Mouse (Mus musculus) CD4-positive naive resting alpha-beta T cell, adult 57 days (primary cell): ENCODE measurements around the gene Rftn1. TPM values are rescaled to one million over a fixed set of nuclear protein-coding genes. Genes with fewer than 3 reads are reported as not detected.

ENCODE experiments used
- total RNA-seq: library from RNA; stranded (reverse); gene quantifications from one replicate; pipeline ENCODE4 v1.2.4, GENCODE M21; 2023

Gene Rftn1
- total RNA-seq = 84.5 TPM

DNA sequence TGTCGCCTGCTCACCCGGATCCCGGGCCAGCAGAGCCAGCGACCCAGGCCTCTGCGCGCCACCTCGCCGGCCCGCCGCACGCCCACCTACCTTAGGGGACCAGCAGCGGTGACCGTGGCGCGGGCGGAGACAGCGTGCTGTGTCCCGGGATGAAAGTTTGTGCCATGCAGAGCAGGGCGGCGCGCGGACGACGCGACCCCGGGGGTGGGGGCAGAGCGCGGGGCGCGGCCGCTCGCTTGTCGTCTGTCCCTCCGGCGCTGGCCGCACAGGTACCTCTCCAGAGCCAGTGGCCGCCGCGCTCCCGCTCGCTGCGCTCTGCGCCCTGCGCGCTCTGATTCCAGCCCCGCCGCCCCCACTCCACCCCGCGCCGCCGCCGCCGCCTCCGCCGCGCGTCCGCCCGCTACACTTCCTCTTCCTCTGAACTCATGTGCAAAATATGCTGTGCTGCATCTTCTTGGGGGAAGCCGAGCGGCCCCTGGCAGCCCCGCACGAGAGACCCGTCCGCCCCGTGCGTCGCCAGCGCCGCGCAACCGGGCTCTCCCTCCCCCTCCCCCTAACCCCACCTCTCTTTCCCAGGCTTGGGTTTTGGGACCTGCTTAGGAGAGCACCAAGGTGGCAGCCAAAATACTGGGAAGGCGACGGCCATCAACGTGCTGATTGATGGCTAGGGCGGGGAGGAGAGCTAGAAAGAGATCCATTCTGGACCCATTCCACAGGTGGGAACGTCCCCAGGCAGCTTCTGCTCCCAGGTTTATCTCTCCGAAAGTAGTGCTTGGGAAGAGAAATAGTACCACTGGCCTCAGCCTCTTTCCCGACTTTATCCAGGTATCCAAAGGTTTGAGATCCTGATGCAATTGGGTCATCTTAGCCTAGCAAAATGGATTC, at the start of gene Rftn1:
Rftn1 (minus strand) TSS at position 544 of the 885 bp plus-strand sequence.

Other genes starting within 250 kb of the Rftn1 start
- gene Dazl, start 103.0 kb upstream of the Rftn1 start, total RNA-seq = not detected